Mouse (Mus musculus) layer of hippocampus, adult 9-10 months (tissue): ENCODE results near the gene Gpat3.

Source experiments
- DNase-seq: peaks from one replicate; pipeline ENCODE4 v3.0.0; 2022; ENCODE audit warnings: low spot score

Gene Gpat3

GRCm38 (mm10) chr5:100861140-100861539 is 15.6 kb downstream of the Gpat3 start:
- DNase-seq, result no peak

- DNase-seq, result no peak
These were observed 16.3 kb downstream of the Gpat3 start for GRCm38 (mm10) chr5:100861811-100862210.

GRCm38 (mm10) chr5:100863091-100863490 is 17.6 kb downstream of the Gpat3 start:
- DNase-seq, result no peak

- DNase-seq, result no peak
These were observed 18.9 kb downstream of the Gpat3 start for GRCm38 (mm10) chr5:100864438-100864837.

GRCm38 (mm10) chr5:100866183-100866582 is 20.7 kb downstream of the Gpat3 start:
- no peak for DNase-seq

GRCm38 (mm10) chr5:100869197-100869895 is 23.8 kb downstream of the Gpat3 start:
- no peak for DNase-seq

- no peak for DNase-seq
These were observed 26.5 kb downstream of the Gpat3 start for GRCm38 (mm10) chr5:100871987-100872386.

GRCm38 (mm10) chr5:100874721-100875120 is 29.2 kb downstream of the Gpat3 start:
- no peak for DNase-seq

- no peak for DNase-seq
These were observed 29.7 kb downstream of the Gpat3 start for GRCm38 (mm10) chr5:100875180-100875579.

GRCm38 (mm10) chr5:100877021-100877420 is 31.5 kb downstream of the Gpat3 start:
- no peak for DNase-seq

- no peak for DNase-seq
These were observed 39.7 kb downstream of the Gpat3 start for GRCm38 (mm10) chr5:100885216-100885615.

- no peak for DNase-seq
These were observed 40.9 kb downstream of the Gpat3 start for GRCm38 (mm10) chr5:100886331-100886988.

GRCm38 (mm10) chr5:100896199-100896598 is 50.7 kb downstream of the Gpat3 start:
- no peak for DNase-seq

- no peak for DNase-seq
These were observed 54.4 kb downstream of the Gpat3 start for GRCm38 (mm10) chr5:100899745-100900489.

GRCm38 (mm10) chr5:100901046-100901445 is 55.5 kb downstream of the Gpat3 start:
- DNase-seq, result no peak

- DNase-seq, result no peak
These were observed 63.0 kb downstream of the Gpat3 start for GRCm38 (mm10) chr5:100908478-100908877.

- no peak for DNase-seq
These were observed 63.4 kb downstream of the Gpat3 start for GRCm38 (mm10) chr5:100908901-100909300.

GRCm38 (mm10) chr5:100909691-100910090 is 64.2 kb downstream of the Gpat3 start:
- no peak for DNase-seq

- no peak for DNase-seq
These were observed 66.1 kb downstream of the Gpat3 start for GRCm38 (mm10) chr5:100911502-100912097.

GRCm38 (mm10) chr5:100912366-100912765 is 66.9 kb downstream of the Gpat3 start:
- DNase-seq, result no peak

- no peak for DNase-seq
These were observed 67.8 kb downstream of the Gpat3 start for GRCm38 (mm10) chr5:100913274-100913673.

- DNase-seq, result peak; percentile 39
These were observed 69.5 kb downstream of the Gpat3 start for GRCm38 (mm10) chr5:100914989-100915388.

GRCm38 (mm10) chr5:100915411-100915810 is 69.9 kb downstream of the Gpat3 start:
- no peak for DNase-seq
